Mouse (Mus musculus): Measurements from ENCODE around the gene Eaf1. TPM values are rescaled to one million over a fixed set of nuclear protein-coding genes. Genes with fewer than 3 reads are reported as not detected.

The Eaf1 gene
- polyA plus RNA-seq, 2 experiments = 22.6 to 37.4 TPM

DNA sequence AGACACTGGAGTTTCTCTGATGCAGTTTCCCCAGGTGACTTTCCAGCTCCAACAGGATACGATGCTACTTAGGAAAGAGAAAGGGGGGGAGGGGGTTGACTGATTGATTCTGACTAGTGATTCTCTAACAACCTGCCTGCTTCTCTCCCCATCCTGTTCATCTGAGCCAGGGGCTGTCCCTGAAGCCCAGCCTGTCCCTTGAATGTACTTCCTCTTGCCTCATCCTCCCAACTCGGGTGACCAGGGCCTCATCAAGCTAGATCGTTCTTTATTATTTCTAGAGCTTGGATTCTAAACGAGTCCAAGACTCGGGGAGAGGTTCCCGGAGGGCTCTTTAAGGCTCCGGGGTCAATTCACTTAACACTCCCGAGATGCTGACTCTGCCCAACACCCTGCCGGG, 298 bp upstream of the Eaf1 start:
- H3K36me3 ChIP-seq (ENCODE audit: control insufficient read depth, insufficient read depth, low read length) = peaks cover 42% of the 10 kb centered on the region

DNA sequence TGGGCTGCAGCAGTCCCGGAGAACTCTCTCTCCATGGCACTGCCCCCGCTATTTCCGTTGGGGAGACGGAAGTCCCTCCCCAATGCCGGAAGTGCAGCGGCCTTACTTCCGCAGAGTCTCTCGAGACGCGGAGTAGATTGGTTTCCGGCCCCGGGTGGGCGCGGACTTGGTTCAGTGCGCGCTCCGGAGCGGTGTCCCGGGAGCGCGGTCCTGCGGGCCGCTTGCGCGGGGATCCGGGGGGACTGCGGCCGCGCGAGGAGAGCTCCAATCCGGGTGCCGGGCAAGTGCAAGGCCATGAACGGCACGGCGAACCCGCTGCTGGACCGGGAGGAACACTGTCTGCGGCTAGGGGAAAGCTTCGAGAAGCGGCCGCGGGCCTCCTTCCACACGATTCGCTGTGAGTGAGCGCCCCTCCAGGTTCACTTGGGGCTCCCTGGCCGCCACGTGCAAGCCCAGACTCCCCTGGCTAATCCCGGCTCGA, 816 bp downstream of the Eaf1 start, which contains the start of gene Mettl6:
TSS of gene Mettl6 (minus strand) at position 66 of the 481 bp plus-strand sequence.
- Histone ChIP-seq H3K9me3 (ENCODE audit: control insufficient read depth, low read length) (no peaks in the 10 kb centered on the region), H3K4me1 (ENCODE audit: control insufficient read depth, insufficient read depth, low read length) (peaks cover 19% of the 10 kb centered on the region), H3K4me3 (replicated peaks; ENCODE audit: low read length) (peak within 1 kb of the TSS; percentile 85), H3K27ac (replicated peaks; ENCODE audit: low read depth, low read length) (peak within 1 kb of the TSS; percentile 87), H3K4me2 (replicated peaks; ENCODE audit: low read depth, low read length, severe bottlenecking) (peak within 1 kb of the TSS; percentile 85), H3K27me3 (ENCODE audit: control insufficient read depth, insufficient read depth, low read length) (no peaks in the 10 kb centered on the region), H3K9ac (ENCODE audit: low read depth, low read length, severe bottlenecking) (peak within 1 kb of the TSS; percentile 83), H3K36me3 (ENCODE audit: control insufficient read depth, insufficient read depth, low read length) (peaks cover 45% of the 10 kb centered on the region)
- WGBS = under 1% methylated on average over 36 of the region's 49 CpGs
- peak; percentile 75; the same call in 1 of the 2 replicates for TF ChIP-seq POLR2A (IDR thresholded peaks at IDR 0.05; ENCODE audit: borderline replicate concordance, extremely low read depth, insufficient read depth, insufficient read length)
- DNase-seq (ENCODE audit: low spot score) = peak; percentile 90
- ATAC-seq (ENCODE audit: low FRiP score, low read depth) = peak; percentile 92

More for the DNA sequence above, 298 bp upstream of the Eaf1 start:
- ATAC-seq (ENCODE audit: low FRiP score, low read depth) = no peak
- peaks cover 19% of the 10 kb centered on the region for H3K4me1 ChIP-seq (ENCODE audit: control insufficient read depth, insufficient read depth, low read length)
- peak overlapping the region; percentile 85 for H3K4me2 ChIP-seq (replicated peaks; ENCODE audit: low read depth, low read length, severe bottlenecking)
- 37% methylated on average over 9 of the region's 9 CpGs for WGBS
- no peak overlapping the region for H3K27ac ChIP-seq (replicated peaks; ENCODE audit: low read depth, low read length)
- H3K27me3 ChIP-seq (ENCODE audit: control insufficient read depth, insufficient read depth, low read length) = no peaks in the 10 kb centered on the region
- H3K9me3 ChIP-seq (ENCODE audit: control insufficient read depth, low read length) = no peaks in the 10 kb centered on the region
- TF ChIP-seq POLR2A (IDR thresholded peaks at IDR 0.05; ENCODE audit: borderline replicate concordance, extremely low read depth, insufficient read depth, insufficient read length) = no peak
- H3K9ac ChIP-seq (ENCODE audit: low read depth, low read length, severe bottlenecking) = peak overlapping the region; percentile 83
- peak overlapping the region; percentile 85 for H3K4me3 ChIP-seq (replicated peaks; ENCODE audit: low read length)
- no peak for DNase-seq (ENCODE audit: low spot score)

DNA sequence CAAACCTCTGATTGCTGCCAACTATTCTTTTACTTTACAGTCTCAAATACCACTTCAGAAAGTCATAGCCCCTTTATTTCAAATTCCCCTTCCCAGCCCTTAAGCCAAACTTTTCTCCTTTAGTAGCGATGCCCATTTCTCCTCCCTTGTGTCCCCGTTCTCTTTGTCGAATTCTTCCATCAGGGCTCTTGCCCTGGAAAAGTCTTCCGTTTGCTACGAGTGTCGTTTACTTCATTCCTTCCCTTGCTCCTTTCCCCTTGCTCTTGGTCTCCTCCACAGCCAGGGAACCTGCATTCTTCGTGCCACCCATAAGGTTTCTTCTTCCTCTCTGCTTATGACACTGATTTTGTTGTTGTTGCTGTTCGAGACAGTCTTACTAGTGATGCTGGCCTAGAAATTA, 1.3 kb downstream of the Eaf1 start:
- DNase-seq (ENCODE audit: low spot score) (no peak), ATAC-seq (ENCODE audit: low FRiP score, low read depth) (no peak)
- Histone ChIP-seq H3K9me3 (ENCODE audit: control insufficient read depth, low read length) (no peaks in the 10 kb centered on the region), H3K4me2 (replicated peaks; ENCODE audit: low read depth, low read length, severe bottlenecking) (peak overlapping the region; percentile 85), H3K27me3 (ENCODE audit: control insufficient read depth, insufficient read depth, low read length) (no peaks in the 10 kb centered on the region), H3K9ac (ENCODE audit: low read depth, low read length, severe bottlenecking) (peak overlapping the region; percentile 83), H3K36me3 (ENCODE audit: control insufficient read depth, insufficient read depth, low read length) (peaks cover 43% of the 10 kb centered on the region), H3K4me1 (ENCODE audit: control insufficient read depth, insufficient read depth, low read length) (peaks cover 19% of the 10 kb centered on the region), H3K27ac (replicated peaks; ENCODE audit: low read depth, low read length) (peak overlapping the region; percentile 87), H3K4me3 (replicated peaks; ENCODE audit: low read length) (peak overlapping the region; percentile 85)
- no peak for TF ChIP-seq POLR2A (IDR thresholded peaks at IDR 0.05; ENCODE audit: borderline replicate concordance, extremely low read depth, insufficient read depth, insufficient read length)
- WGBS = 4% methylated on average over 8 of the region's 8 CpGs

DNA sequence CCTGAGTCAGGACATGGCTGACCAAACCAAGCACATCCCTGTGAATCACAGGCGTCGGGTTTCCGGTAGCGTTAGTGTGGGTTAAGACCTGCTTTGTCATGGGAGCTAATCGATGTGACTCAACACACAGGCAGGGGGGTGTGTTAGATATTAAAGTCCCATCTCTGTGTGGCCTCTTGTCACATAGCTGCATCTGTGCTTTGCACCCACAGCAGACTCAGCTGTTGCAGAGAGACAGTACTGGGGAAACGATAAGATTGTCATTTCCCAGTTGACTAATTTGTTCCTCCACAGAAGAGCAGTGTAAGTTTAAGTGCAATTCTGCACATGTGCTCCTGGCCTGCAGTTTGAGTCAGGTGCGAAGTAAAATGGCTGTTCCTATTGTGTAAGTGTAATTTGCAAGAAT, 2.0 kb downstream of the Eaf1 start:
- no peaks in the 10 kb centered on the region for H3K27me3 ChIP-seq (ENCODE audit: control insufficient read depth, insufficient read depth, low read length)
- peaks cover 45% of the 10 kb centered on the region for H3K36me3 ChIP-seq (ENCODE audit: control insufficient read depth, insufficient read depth, low read length)
- peak overlapping the region; percentile 85 for H3K4me2 ChIP-seq (replicated peaks; ENCODE audit: low read depth, low read length, severe bottlenecking)
- peak overlapping the region; percentile 83 for H3K9ac ChIP-seq (ENCODE audit: low read depth, low read length, severe bottlenecking)
- H3K4me3 ChIP-seq (replicated peaks; ENCODE audit: low read length) = peak overlapping the region; percentile 85
- no peak overlapping the region for H3K27ac ChIP-seq (replicated peaks; ENCODE audit: low read depth, low read length)
- 45% methylated on average over 7 of the region's 7 CpGs for WGBS
- DNase-seq (ENCODE audit: low spot score) = no peak
- ATAC-seq (ENCODE audit: low FRiP score, low read depth) = no peak
- no peaks in the 10 kb centered on the region for H3K9me3 ChIP-seq (ENCODE audit: control insufficient read depth, low read length)
- peaks cover 19% of the 10 kb centered on the region for H3K4me1 ChIP-seq (ENCODE audit: control insufficient read depth, insufficient read depth, low read length)
- TF ChIP-seq POLR2A (IDR thresholded peaks at IDR 0.05; ENCODE audit: borderline replicate concordance, extremely low read depth, insufficient read depth, insufficient read length) = no peak

DNA sequence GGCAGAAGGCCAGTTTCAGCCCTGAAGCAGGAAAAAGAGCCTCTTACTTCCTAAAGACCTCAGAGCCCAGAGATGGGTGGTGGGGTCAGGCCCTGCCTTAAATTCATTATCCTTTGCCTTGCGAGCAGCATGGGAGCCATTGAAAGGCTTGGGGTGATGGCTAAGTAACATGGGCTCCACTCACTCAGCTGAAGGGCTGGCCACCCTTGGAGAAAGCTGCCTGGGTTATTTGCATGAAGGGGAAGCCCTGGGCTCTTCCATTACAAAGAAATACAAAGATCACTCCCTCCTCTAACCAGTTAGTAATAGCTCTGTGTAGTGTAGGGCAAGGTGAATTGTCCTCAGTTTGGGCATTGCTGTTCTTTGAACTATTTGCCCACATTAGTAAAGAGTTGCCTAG, 5.3 kb downstream of the Eaf1 start:
- no peak for TF ChIP-seq POLR2A (IDR thresholded peaks at IDR 0.05; ENCODE audit: borderline replicate concordance, extremely low read depth, insufficient read depth, insufficient read length)
- Histone ChIP-seq H3K27ac (replicated peaks; ENCODE audit: low read depth, low read length) (no peak overlapping the region), H3K9me3 (ENCODE audit: control insufficient read depth, low read length) (no peaks in the 10 kb centered on the region), H3K4me1 (ENCODE audit: control insufficient read depth, insufficient read depth, low read length) (peaks cover 10% of the 10 kb centered on the region), H3K4me2 (replicated peaks; ENCODE audit: low read depth, low read length, severe bottlenecking) (no peak overlapping the region), H3K9ac (ENCODE audit: low read depth, low read length, severe bottlenecking) (no peak overlapping the region), H3K36me3 (ENCODE audit: control insufficient read depth, insufficient read depth, low read length) (peaks cover 64% of the 10 kb centered on the region), H3K4me3 (replicated peaks; ENCODE audit: low read length) (no peak overlapping the region), H3K27me3 (ENCODE audit: control insufficient read depth, insufficient read depth, low read length) (no peaks in the 10 kb centered on the region)
- DNase-seq (ENCODE audit: low spot score) (no peak), ATAC-seq (ENCODE audit: low FRiP score, low read depth) (no peak)
- 80% methylated on average over 1 of the region's 1 CpGs for WGBS

Measured in limb, embryonic 14.5 days (tissue).